Mouse (Mus musculus) 3134 (cell line): ENCODE measurements around the gene Rusc2.

Source experiments
- DNase-seq: peaks from one replicate; pipeline ENCODE4 v3.0.0-alpha.2; 2011; ENCODE audit warnings: low spot score; ENCODE audit not compliant: insufficient read length; ENCODE audit errors: extremely low read depth

Gene Rusc2

DNA sequence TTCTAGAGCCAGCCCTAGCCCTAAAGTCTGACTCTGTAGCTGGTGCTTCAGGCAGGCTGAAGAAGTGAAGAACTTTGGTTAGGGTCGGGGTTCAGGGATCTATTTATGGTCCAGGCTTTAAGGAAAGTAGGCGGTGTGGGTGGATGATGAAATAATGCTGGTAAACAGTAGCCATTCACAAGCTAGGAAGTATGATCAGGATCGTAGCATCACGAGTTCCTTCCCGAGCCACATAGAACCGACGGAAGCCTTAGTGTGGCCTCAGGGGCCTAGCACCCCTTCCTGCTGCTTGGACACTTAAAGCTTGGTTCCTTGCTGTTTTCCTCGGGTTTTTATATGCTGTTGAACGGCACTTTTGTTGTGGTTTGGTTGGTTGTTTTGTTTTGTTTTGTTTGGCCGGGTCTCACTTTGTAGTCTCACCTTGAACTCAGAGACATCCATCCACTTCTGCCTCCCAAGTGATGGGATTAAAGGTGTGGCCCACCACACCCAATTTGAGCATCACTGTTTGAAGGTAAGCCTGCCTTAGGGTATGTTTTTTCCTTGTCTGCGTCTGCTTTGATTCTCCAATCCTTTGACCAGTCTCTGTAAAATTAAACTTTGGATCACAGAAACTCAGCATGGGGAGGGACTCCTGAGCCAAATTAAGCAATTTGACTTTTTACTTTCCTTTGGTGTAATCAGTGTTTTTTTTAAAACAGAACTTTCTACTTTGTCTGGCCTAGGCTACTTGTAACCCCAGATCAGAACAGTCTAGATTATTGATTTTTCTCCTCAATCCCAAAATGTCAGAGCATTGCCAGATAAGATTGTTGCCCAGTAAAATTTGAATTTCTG, 1.7 kb downstream of the Rusc2 start:
- DNase-seq, result peak; percentile 62

DNA sequence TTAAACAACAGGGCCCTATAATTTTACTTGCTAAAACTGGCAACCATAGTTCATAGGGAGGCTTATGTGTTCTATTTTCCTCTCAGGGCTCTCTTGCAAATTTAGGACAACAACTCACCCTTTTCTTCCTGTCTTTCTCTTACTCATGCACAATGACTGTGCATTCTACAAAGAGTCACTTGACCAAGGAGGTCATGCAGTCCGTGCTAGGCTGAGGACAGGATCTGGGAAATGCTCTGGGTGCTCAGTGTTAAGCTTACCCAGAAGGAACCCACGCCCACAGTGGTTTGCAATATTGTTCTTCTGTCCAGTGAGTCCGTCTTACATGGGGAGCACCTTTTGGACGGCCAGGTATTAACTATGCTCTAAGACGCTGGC, 2.3 kb downstream of the Rusc2 start:
- DNase-seq, result peak; percentile 41

GRCm38 (mm10) chr4:43384541-43384940, 2.8 kb downstream of the Rusc2 start:
- DNase-seq, result no peak

DNA sequence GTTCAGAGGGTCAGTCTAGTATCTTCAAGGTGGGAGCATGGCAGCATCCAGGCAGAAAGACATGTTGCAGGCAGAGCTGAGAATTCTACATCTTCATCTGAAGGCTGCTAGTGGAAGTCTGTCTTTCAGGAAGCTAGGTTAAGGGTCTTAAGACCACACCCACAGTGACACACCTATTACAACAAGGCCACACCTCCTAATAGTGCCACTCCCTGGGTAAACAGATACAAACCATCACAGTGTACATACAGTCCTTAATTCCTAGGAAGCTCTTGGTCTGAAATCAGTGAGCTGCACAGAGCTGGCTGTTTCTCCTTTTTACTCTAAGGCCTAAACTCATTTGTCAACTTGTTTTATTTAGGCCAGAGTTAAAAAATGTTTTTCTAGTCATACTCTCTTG, 5.2 kb downstream of the Rusc2 start:
- DNase-seq, result no peak

GRCm38 (mm10) chr4:43389390-43389789, 7.6 kb downstream of the Rusc2 start:
- DNase-seq, result no peak

DNA sequence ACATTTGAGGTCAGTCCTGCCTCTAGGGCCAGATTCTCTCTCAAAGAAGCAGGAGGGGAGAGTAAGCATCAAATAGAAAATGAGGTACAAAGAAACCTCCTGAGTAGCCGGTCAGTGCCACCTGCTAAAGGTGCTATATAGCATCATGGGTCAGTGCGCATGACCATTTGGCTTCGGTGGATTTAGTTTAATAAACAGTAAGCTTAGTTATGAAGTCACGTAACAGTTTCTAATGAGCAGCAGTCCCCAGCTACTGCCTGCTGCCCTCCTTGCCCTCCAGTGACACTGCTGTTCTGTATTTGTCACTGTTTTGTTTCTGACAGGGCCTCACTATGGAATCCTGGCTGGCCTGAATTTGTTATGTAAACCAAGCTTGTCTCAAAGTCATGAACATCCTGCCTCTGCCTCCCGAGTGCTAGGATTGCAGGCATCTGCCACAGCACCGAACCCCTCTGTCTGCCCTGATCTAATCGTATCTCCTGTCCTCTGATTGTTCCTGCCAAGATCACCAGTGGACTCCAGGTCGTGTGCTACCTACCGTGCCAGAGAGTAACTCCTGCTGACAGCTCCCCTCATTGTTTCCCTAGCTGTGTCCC, 8.2 kb downstream of the Rusc2 start:
- DNase-seq, result no peak

DNA sequence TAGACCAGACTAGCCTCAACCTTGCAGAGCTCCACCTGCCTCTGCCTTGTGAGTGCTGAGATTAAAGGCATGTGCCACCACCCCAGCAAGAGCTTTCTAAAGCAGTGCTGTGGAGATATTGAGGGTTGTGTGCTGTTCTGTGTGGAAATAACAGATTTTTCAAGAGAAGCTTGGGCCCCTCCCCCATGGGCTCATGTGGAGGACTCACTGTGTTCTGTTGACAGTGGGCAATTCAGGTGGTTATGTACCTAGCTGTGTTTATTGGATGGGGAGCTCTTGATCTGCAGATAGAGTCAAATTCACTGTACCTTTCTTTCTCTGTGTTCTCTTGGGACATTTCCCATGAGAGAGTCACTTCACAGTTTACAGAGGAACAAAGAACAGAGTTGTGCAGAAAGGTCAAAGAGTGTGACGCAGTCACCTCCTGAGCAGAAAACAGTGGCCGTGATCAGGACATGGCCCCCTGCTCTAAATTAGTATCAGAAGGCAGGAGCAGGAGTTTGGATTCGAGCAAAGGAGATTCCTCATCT, 9.8 kb downstream of the Rusc2 start:
- DNase-seq, result no peak

GRCm38 (mm10) chr4:43394345-43394891, 12.6 kb downstream of the Rusc2 start:
- DNase-seq, result peak; percentile 88

- DNase-seq, result no peak
These were observed 13.4 kb downstream of the Rusc2 start for GRCm38 (mm10) chr4:43395147-43395546.

DNA sequence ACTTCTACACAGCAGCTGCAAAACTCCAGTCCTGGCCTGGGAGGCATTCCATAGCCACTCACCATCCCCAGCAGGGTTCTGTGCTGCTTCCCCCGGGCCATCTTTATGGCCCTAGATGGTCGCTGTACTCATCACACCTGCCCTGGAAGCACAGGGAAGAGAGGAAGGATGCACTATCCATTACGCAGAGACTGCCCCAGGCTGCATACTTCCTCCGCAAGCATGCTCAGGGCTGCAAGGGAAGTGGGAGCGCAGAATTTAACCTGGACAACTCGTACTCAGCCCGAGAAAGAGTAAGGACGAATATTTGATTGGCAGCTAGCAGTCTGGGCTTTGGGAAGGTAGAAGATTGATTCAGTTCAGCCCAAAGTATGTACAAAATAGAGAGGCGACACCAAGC, 14.1 kb downstream of the Rusc2 start:
- DNase-seq, result no peak

DNA sequence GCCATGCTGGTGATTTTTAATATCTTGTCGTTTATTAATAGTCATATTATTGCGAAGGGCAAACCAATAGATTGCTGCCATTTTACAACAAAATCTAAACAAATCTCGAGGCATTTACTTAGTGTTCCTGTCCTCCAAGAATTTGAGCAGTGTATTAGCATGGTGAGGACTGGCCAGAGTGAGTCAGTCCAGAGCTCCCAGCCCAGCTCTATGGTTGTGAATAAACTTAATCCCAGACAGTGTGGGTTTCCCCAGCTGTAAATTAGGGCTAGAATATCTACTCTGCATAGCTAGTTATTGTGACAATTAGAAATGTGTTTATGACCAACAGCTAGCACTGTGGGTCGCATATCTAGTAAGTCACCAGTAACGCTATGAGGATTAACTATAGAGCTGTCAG, 14.6 kb downstream of the Rusc2 start:
- DNase-seq, result no peak

- no peak for DNase-seq
These were observed 16.2 kb downstream of the Rusc2 start for GRCm38 (mm10) chr4:43398014-43398413.

DNA sequence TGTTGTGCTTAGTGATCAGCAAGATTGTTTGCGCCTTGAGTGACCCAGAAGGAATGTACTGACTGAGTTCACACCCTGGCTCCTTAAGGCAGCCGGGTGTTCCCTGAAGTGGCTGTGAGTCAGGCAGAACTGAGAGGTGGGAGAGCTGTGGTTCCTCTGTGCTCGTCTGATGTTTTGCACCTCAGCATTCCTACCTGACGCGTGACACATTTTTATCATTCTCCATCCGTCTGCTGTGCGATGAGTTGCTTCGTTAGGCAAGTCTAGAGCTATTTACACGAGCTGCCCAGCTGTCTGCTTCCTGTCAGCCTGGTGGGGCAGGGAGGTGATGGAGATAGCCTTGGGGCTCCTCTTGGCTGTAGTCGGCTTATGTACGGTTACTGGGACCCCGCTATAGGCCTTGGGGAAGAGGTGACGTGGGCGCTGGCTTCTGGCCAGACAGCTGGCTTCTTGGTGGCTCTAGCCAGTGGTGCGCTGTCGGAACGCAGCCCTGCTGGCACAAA, 17.1 kb downstream of the Rusc2 start:
- peak; percentile 76 for DNase-seq

DNA sequence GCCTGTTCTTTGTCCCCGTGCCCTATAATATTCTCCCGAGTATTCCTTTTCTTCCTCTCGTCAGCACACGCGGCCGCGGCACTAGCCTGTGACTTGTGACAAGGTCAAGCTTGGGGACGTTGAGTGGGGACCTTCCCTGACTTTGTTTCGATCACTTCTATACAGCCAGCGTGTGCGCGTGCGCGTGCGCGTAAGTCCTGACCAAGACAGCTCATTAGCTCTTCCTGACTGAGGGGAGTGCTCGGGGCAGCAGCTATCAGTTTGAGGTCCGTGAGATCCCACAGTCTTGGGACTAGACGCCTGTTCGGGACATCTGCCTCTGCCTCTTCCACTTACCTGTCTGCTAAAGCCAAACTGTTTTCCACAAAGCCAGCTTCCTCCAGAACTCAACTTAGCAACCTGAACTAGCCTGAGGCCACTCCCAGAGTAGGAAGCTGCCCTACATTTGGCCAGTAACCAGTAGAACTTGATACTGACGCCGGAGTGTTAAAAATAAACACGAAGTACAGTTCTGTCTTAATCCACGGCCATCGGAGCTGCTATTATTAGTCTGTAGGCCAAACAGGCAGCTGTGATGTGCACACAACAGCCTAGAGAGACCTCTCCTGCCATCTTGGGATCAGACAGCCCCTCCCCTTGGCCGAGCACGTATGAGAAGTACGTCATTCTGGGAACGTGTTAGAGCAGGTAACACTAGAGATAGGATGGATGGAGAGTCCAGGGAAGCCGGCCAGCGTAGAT, 17.8 kb downstream of the Rusc2 start:
- no peak for DNase-seq

DNA sequence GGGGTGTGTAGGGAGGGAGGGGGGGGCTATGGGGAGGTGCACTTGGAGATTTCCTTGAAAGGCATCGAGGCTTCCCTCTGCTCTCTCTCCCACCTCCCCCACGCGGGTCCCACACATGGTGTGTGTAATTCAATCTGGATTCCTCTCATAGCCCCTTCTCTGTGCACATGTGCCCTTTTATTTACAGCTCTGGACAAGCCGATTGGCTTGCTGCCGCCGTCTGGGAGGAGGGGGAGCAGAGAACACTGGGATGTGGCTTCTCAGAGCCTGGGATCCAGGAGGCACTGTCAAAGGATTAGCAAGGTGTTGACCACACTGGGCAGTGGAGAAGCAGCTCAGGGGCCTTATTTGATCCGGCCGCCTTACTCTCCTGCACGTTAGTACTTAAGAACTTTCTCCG, 19.2 kb downstream of the Rusc2 start:
- DNase-seq, result no peak

GRCm38 (mm10) chr4:43401486-43401885, 19.7 kb downstream of the Rusc2 start:
- no peak for DNase-seq

- DNase-seq, result no peak
These were observed 20.4 kb downstream of the Rusc2 start for GRCm38 (mm10) chr4:43402212-43402611.

- DNase-seq, result no peak
These were observed 22.9 kb downstream of the Rusc2 start for GRCm38 (mm10) chr4:43404697-43405096.

DNA sequence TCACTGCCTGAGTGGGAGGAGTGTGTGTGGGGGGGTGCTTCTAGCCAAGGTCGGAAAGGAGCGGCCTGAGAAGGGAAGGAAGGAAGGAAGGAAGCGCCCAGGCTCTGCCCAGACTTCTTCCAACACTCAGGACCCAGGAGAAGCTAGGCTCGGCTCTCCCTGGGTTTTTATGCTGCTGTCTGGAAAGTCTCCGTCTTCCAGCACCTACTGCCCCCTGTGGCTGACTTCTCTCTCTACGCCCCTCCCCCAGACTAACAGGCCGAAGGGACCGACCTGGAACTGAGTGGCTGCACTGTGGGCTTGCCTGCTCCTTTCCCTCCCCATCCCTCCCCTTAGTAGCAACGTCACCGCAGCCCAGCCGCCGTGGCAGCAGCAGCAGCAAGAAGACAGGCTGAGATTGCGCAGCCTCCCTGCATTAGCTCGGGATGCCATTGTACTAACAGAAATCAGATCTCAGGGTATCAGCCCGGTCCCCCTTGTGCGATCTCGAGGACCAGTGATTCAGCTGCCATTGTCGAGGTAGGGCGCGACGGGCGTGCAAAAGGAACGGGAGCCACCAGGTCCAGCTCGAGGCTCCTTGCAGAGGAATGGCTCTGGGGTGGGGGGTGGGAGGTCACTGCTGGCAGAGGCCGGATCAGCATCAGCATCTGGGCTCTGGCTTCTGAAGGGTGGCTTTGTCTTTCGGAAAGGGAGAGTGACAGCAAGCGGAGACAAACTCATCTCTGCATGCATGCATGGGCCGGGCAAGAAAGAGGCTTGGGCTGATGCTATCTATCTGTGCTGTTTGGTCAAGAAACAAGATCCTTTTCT, 24.6 kb downstream of the Rusc2 start:
- DNase-seq, result no peak
